Mouse (Mus musculus): ENCODE results near the gene Rhbdd2.

Gene Rhbdd2

DNA sequence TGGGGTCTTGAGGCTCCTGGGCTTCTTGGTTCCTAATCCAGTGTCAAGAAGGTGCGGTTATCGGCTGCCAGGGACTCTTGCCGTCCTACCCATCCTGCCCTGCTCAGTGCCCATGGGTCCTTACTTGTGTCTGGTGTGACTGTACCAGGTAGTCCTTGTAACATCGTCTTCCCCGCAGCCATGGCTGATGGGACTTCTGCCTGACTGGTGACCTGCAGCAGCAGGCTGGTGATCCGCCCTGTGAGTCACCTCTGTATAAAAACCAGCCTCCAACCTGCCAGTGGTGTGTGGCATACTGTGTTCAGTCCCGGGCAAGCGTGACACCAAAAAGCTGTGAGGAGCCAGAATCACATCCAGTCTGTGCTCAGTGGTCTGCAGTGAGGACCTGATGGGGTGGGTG, 11.5 kb downstream of the Rhbdd2 start:
- DNase-seq (ENCODE audit: low read depth in 2 of 2, low spot score in 2 of 2): no peak

DNA sequence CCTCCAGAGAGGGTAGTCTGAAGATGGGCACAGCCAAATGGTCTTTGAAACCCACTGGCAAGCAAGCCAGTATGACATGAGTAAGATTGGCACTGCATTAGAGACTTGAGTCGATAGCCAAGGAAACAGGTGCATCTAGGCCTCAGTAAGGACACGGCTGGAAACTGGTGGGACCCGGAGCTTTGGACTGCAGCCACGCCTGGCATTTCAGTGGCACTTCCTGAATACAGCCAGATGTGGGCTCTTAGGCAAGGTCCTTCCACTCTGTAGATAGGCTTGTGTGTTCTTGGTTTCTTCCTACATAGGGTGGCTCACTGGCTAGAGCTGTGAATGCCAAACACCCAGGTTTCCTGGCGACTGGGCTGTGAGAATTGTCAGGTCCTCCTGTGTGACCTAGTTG, 12.9 kb downstream of the Rhbdd2 start:
- DNase-seq (ENCODE audit: low read depth in 2 of 2, low spot score in 2 of 2): no peak

DNA sequence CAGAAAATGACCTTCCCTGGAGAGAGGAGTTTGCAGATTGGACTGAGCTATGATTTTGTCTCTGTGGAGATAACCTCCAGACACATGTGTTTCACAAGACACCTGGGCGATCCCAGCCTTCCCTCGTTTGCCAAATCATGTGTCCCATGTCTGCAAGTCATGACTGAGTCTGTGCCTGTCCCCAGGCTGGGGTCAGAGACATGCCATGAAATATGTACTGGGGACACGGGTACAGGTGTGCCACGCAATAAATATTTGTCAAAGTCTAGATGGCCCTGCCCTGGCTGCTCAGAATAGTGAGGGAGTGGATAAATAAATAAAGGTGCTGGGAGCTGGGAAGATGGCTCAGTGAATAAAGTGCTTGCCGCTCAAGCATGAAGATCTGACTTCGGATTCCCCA, 13.6 kb downstream of the Rhbdd2 start:
- DNase-seq (ENCODE audit: low read depth in 2 of 2, low spot score in 2 of 2): no peak

DNA sequence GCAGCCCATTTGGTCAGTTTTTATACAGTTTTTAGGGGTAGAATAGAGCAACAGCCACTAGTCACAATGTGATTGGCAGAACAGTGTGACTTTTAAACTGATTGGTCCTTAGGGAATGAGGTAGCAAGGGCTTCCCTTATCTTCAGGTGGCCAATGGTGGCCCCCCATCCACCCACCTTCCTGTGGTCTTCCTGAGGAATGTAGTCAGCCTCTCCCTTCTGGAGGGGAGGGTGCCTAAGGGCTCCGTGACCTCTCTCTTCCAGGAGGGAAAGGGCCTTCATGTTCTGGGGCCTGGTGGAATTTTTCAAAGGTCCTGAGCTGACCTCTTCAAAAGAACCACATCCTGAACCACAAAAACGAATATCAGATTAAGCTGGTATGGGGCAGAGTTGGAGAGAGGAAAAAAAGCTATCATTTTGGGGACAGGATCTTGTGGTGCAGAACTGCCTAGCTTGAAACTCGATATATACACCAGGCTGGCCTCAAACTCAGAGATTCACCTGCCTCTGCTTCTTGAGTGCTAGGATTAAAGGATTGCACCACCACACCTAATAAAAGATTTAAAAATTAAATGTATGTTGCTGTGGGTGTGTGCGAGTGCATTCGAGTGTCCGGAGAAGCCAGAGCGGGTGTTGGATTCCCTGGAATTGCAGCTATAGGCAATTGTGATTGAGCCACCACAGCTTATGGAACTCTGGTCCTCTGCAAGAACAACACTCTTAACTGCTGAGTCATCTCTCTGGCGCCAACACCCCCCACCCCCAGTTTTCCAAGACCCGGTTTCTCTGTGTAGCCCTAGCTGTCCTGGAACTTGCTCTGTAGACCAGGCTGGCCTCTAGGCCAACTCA, 16.3 kb downstream of the Rhbdd2 start:
- DNase-seq (ENCODE audit: low read depth in 2 of 2, low spot score in 2 of 2): no peak

DNA sequence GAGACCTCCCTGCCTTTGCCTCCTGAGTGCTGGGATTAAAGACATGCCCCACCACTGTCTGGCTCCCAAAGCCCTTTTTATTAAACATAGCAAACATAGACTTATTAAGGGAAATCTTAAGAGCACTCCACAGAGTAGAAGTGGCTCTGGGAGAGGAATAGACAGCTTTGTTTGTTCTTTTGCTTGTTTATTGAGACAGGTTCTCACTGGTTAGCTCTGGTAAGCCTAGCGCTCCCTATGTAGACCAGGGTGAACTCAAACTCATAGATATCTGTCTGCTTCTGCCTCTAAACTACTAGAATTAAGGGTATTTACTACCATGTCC, 16.9 kb downstream of the Rhbdd2 start:
- no peak for DNase-seq (ENCODE audit: low read depth in 2 of 2, low spot score in 2 of 2)

DNA sequence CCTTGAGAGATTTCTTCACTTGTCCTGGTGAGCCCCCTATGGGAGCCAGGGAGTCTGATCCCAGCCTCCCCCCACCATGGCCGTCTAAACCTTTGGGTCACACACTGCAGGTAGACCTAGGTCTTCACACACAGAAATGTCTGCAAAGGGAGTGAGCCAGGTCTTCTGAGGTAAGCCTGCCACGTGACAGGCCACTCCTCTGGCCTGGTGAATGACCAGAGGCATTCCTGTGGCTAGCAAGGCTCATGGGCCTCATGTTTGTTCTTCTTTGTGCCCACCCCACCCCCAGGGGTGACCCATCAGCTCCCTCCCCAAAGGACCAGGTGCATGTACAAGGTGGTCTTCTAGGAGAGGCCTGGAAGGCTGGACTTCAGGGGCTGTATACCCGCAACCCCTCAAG, 19.1 kb downstream of the Rhbdd2 start:
- no peak for DNase-seq (ENCODE audit: low read depth in 2 of 2, low spot score in 2 of 2)

DNA sequence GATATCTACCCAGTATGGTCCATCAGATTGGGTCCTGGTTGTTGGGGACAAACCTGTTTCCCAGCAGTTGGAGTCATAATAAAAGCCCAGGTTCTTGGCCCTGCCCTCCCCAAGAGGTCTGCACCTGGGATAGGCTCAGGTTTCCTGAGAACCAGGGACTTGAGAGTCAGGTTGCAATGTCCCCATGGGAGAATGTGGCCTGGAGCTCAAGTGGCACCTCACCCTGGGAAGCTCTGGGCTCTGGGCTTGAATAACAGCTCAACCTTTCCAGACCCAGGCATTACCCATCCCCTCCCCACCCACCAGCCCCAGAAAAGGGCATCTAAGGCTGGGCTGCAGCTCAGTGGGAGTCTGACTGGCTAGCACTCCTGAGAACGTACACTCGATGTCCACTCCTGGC, 20.8 kb downstream of the Rhbdd2 start:
- no peak for DNase-seq (ENCODE audit: low read depth in 2 of 2, low spot score in 2 of 2)

DNA sequence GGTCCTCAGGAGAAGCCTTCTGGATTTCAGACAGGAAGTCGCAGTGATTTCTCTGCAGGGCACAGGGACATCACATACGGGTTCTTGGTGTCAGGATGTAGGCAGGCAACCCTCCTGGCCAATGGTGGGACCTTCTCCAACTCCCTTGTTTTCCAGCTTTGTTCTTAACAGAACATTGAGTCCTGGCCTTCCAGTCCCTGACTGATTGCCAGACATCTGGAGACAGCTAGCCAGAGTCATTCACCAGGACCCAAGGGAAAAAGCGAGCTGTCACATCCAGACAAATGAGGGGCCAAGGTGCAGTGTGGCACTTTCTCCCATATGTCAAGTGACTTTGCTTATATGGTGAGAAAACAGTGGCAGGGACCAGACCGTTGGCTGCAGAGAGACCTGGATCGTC, 23.6 kb downstream of the Rhbdd2 start:
- no peak for DNase-seq (ENCODE audit: low read depth in 2 of 2, low spot score in 2 of 2)

DNA sequence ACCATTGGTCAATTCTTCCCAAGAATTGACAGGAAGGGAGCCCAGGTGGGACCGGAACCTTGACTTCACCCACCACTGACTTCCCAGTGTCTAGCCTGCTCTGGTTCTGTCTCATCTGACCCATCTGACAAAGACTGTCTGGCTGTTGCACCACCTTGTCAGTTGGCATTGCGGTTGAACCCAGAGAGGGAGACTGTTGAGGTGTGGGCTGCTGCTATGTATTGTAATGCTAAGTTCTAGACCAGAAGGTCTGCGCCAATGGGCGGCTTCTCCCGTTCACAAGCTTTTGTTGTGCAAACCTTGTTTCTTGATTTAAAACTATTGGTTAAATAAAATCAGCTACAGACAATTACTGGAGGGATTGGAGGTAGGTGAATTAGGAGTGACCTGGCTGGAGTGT, 24.7 kb downstream of the Rhbdd2 start:
- no peak for DNase-seq (ENCODE audit: low read depth in 2 of 2, low spot score in 2 of 2)

DNA sequence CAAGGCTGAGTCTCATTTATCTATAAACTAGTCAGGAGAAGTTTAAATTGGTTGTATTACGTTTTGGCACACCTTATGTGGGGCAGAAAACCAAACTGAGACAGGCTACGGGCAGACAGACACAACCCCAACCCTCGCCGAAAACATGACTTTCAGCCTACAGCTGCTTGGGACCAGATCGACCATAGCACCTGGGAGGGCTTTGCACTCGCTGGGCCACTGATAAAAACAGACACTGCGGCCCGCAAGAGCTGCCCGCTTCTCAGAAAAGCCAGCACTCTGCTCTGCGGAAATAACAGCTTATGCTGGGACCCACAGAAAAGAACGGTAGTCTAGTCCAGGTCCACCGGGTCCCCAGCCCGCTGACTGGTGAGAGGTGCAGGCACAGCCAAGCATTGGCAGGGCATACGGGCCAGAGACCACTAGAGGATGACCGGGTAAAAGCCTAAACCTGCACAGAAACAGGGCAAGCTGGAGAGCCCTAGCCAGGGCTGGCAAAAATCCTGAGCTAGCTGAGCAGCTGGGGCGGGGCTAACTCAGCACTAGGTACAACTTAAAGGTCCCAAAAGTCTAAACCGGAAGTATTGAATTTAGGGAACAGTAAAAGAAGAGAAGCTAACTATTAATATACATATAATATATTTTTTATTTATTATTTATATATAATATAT, 25.4 kb downstream of the Rhbdd2 start:
- DNase-seq (ENCODE audit: low read depth in 2 of 2, low spot score in 2 of 2): no peak

DNA sequence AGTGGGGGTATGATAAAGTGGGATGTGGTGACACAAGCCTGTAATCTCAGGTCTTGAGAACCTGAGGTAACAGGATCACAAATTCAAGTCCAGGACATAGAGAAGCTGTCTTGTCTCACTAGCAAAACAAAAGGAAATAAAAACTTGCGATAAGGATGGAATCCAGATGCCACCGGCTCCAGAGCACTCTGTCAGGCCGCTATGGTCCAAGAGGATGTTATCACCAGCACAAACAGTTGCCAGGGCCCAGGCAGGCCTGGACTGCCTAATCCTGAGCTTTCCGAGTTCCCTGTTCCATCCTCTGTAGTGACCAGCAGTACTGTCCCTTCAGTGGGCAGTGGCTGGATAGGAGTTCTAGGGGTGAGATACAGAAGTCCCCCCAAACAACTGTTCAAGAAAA, 27.5 kb downstream of the Rhbdd2 start:
- no peak for DNase-seq (ENCODE audit: low read depth in 2 of 2, low spot score in 2 of 2)

DNA sequence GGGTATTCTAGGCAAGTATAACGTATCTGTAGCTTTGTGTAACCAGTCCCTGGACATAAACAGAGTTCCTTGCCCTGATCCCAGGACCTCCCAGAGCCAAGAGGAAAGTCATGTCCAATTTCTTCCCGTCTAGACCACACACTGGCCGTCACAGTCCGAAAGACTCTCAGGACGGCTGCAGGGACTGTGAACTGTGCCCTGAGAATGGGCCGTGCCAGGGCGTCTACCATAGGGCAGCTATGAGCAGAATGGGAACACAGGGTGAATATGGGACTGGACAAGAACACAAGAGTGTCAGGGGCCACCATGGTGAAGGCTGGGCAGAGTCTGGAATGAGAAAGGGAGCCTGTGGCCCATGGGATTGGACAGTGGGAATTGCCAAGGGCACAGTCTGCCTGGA, 28.1 kb downstream of the Rhbdd2 start:
- no peak for DNase-seq (ENCODE audit: low read depth in 2 of 2, low spot score in 2 of 2)

DNA sequence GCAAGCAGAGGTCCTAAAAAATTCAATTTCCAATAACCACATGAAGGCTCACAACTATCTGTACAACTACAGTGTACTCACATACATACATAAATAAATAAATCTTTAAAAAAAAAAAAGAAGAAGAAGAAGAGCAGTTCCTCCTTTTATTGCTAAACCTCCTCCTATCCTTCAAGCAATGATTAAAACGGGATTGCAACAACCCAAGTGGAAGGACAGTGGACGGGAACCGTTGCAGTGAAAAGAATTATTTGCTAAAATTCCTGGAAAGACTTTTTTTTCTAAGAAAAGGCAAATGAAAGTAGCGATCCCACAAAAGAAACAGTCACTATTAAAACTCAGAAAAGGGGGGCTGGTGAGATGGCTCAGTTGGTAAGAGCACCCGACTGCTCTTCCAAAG, 34.5 kb downstream of the Rhbdd2 start:
- no peak for DNase-seq (ENCODE audit: low read depth in 2 of 2, low spot score in 2 of 2)

DNA sequence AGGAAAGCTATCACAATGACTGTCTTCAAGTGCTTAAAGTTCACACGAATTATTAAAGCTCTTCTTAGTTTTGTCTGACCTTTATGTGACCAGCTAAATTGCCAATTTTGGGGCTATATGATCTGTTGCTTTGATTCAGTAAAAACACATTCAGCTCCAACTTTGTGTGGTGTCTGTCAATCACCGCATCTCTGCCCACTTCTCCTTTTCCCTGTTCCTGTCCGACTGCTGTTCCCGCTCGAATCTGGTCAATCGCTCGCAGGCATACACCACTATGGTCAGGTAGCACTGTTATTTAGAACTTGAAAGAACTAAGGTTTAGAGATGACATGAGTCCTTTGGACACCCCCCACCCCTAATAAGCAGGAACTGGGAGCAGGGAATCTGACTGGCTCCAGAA, 35.7 kb downstream of the Rhbdd2 start:
- no peak for DNase-seq (ENCODE audit: low read depth in 2 of 2, low spot score in 2 of 2)

DNA sequence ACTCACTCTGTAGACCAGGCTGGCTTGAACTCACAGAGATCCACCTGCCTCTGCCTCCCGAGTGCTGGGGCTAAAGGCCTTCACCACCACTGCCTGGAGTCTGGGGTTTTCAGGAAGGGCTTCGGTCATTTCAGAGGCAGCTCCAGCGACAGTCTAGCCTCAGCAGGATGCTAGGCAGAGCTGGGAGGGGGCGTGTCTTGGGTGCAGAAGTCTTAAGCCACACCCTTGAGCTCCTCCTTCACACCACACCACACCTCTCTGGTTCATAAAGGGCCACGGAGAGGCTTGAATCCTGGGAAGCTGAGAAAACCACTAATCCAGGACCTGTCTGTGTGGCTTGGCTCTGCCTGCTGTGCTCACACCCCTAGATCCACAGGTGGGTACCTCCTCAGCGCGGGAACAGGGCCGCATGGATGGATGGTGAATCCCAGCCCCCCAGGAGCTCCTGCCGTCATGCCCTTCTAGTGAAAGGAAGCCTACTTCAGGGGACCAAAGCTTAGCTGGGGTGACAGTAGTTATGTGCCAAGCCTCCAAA, 37.4 kb downstream of the Rhbdd2 start, which contains the start of gene Por:
Gene Por, plus strand, starts transcription at position 293 of the 535 bp plus-strand sequence.
- no peak for DNase-seq (ENCODE audit: low read depth in 2 of 2, low spot score in 2 of 2)

DNA sequence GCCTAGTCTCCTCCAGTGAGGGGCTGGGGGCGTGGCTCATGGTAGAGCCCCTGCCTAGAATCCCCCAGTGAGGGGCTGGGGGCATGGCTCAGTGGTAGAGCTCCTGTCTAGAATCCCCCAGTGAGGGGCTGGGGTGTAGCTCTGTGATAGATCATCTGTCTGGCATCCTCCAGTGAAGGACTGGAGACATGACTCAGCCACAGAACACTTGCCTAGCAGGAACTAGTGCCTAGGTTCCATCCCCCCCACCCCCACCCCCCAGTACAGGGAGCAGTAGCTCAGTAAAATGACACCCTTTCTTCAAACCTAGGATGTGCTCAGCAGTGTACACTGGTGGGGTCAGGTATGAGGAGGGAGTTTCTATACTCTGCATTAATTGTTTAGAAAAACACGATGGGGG, 38.5 kb downstream of the Rhbdd2 start:
- no peak for DNase-seq (ENCODE audit: low read depth in 2 of 2, low spot score in 2 of 2)

DNA sequence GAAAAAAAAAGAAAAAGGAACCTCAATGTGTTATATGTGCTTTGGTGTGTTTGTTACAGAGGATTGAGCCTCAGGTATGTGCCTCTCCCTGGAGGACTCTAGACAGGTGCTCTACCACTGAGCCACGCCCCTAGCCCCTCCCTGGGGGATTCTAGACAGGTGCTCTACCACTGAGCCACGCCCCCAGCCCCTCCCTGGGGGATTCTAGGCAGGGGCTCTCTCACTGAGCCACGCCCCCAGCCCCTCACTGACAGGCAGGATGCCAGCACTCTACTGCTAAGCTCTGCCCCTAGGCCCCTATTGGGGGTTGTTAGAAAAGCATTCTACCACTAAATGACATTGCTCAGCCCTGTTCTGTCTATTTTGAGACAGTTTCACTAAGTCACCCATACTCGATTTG, 40.1 kb downstream of the Rhbdd2 start:
- DNase-seq (ENCODE audit: low read depth in 2 of 2, low spot score in 2 of 2): no peak

DNA sequence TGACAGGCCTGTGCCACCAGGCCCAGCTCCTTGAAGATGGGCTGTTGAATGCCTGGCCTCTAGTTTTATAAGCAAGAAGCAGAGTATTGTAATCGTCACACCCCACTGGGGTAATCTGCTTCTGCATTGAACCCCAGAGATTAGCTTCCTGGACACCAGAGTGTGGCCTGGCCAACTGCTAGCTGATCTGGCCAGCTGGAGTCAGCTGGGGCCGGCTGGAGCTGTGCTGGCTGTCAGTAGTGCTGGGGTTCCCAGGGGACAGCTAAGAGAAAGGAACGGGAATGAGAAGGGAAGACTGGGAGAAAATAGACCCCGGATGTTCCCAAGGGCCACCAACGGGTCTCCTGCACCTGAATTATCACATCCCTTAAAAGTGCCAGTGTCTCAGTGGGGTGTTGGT, 40.6 kb downstream of the Rhbdd2 start:
- no peak for DNase-seq (ENCODE audit: low read depth in 2 of 2, low spot score in 2 of 2)

DNA sequence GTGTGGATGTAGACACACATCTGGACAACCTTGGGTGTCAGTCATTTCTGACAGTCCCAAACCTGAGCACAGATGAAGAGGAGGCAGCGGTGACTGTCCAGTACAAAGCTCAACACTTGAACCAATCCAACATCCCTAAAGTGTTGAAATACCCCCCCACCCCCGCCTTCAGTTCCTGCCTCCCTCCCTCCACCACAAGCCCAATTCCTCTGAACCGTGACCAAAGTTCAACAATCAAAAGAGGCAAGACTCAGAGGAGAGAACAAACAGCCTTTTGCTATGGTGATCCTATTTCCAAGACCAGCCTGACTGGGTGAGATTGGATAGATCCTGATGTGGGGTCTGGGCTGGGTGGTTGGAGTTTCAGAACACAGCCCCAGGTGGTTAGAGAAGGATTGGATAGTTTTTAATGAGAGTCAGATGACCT, 41.9 kb downstream of the Rhbdd2 start:
- no peak for DNase-seq (ENCODE audit: low read depth in 2 of 2, low spot score in 2 of 2)

DNA sequence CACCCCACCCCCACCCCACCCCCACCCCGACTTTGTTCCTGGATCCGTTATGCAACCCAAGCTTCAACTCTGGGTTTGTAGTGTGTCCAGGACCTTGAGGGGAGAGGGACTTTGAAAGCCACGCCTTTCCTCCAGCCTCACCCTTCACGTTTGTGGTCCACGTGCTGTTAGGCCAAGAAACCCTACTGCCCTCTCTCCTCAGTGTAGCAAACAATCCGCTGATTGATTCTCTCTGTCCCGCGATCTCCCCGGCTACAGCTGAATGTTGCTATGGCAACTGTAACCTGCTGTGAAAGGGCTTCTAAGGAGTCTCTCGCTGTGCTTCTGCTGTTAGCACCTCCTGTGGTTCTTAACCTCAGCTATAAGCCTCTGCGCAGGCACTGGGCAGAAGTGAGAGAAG, 42.4 kb downstream of the Rhbdd2 start:
- DNase-seq (ENCODE audit: low read depth in 2 of 2, low spot score in 2 of 2): peak; percentile 28 to 34

DNA sequence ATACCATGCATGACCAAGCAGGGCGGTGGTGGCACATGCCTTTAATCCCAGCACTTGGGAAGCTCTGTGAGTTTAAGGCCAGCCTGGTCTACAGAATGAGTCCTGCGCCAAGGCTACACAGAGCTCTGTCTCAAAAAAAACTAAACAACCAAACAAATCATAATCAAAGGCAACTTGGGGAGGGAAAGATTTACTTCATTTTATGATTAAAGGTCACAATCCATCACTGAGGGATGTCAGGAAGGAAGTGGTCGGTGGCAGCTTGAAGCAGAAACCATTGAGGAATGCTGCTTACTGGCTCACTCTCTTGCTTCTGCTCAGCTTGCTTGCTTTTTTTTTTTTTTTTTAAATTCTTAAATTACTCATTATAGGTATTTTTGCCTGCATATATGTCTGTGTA, 44.3 kb downstream of the Rhbdd2 start:
- peak in 1 of 2 experiments; percentile 11 for DNase-seq (ENCODE audit: low read depth in 2 of 2, low spot score in 2 of 2)

DNA sequence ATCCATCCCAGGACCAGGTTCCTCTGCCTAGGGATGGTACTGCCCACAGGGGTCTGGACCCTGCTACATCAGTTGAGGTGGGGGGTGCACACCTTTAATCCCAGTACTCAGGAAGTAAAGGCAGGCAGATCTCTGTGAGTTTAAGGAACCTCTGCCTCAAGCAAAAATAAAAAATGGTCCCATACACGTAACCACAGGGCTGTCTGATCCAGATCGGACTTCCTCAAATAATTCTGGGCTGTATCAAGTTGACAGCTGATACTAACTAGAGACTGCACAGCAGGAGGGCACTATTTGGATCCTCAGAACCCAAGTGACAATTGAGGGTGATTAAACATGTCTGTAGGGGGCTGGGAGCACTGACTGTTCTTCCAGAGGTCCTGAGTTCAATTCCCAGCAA, 44.8 kb downstream of the Rhbdd2 start:
- DNase-seq (ENCODE audit: low read depth in 2 of 2, low spot score in 2 of 2): no peak

DNA sequence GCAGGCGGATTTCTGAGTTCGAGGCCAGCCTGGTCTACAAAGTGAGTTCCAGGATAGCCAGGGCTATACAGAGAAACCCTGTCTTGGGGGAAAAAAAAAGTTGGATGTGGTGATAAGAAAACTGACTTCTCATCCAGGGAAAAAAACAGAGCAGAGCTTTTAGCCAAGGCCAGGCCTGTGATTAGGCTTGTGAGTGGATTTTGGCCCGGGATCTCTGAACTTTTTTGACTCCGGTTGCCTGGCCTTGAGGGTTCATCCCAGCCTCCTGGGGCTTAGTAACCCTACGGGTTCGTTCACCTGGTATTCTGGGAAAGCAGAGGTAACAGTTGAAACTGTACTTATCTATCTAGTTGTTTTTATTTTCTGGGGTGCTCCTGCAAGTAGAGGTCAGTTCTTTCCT, 46.1 kb downstream of the Rhbdd2 start:
- no peak for DNase-seq (ENCODE audit: low read depth in 2 of 2, low spot score in 2 of 2)
